Mouse (Mus musculus): ENCODE measurements around the gene Adam23.

Adam23 gene

DNA sequence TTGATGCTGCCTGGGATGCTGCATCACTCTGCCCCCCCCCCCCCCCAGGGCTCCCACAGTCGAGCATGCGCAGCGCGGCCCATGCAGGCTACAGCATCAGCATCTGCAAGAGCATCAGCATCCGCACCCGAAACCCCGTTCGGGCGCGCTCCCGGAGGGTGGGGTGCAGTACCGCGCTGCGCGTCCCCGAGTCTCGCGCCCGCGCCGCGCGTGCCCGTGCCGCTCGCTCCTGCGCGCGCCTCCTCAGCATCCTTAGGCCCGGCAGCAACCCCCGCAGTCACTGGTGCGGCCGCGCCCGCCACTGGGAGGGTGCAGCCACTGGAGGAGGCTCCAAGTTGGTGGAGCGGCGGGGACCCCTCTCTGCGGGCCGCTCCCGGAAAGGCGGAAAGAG is at the start of gene Adam23:
Gene Adam23 (plus strand): TSS at position 236 of the 391 bp plus-strand sequence.
- no peak for DNase-seq (ENCODE audit: low read depth, low spot score)

DNA sequence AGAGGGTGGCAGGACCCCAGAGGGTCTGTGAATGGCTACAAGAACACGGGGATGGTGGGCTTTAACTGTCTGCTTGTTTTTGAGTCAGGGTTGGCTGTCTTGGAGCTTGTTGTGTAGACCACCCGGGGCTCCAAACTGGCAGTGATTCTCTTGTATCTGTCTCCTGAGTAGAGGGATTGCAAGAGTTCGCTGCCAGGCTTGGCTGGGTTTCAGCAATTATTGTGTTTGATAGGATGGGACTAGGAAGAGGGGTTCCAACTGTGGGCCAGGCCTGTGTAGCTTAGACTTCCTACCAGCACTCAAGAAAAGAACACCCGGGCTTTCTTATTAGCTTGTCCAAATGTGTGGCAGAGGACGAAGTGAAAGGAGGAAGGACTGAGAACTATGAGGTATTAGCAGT is 44.6 kb upstream of the Adam23 start:
- DNase-seq (ENCODE audit: low read depth, low spot score) = no peak

GRCm38 (mm10) chr1:63403601-63404000 is 42.1 kb upstream of the Adam23 start:
- no peak for DNase-seq (ENCODE audit: low read depth, low spot score)

DNA sequence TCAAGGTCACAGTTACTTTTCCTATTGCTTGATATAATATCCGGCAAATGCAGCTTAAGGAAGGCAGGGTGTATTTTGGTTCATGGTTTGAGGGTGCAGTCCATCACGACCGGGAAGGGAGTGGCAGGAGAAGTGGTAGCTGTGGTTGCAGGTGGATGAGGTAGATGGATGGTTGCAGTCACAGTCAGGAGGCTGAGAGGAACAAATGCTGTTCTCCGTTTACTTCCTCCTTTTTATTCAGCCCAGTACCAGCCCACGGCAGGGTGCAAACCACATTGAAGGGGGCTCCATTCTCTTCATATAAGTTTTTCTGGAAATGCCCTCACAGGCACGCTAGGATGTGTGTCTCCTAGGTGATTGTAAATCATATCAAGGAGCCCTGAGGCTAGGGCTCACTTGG is 37.3 kb upstream of the Adam23 start:
- no peak for DNase-seq (ENCODE audit: low read depth, low spot score)

- no peak for DNase-seq (ENCODE audit: low read depth, low spot score)
Measured at GRCm38 (mm10) chr1:63418491-63418890, 27.2 kb upstream of the Adam23 start.

- DNase-seq (ENCODE audit: low read depth, low spot score) = no peak
Measured at GRCm38 (mm10) chr1:63430668-63431067, 15.0 kb upstream of the Adam23 start.

DNA sequence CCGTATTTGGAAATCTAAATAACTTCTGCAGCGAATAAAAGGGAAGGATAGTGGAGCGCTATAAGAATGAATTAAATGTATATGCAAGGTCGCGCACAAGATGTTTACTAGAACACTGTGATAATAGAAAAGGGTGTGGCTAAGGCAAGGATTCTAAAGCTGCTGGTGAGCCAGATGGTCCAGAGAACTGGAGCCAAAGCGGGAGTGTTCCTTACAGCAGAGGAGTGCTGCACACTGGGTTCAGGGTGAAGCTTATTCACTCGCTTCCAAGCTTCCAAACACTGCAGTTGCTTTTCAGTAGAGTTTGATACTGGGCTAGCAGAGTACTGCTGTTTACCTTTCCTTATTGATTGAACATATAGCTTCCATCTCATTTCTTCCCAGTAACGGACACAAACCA is 14.5 kb upstream of the Adam23 start:
- DNase-seq (ENCODE audit: low read depth, low spot score) = no peak

GRCm38 (mm10) chr1:63431842-63432241 is 13.8 kb upstream of the Adam23 start:
- no peak for DNase-seq (ENCODE audit: low read depth, low spot score)

- DNase-seq (ENCODE audit: low read depth, low spot score) = no peak
Measured at GRCm38 (mm10) chr1:63434052-63434451, 11.6 kb upstream of the Adam23 start.

DNA sequence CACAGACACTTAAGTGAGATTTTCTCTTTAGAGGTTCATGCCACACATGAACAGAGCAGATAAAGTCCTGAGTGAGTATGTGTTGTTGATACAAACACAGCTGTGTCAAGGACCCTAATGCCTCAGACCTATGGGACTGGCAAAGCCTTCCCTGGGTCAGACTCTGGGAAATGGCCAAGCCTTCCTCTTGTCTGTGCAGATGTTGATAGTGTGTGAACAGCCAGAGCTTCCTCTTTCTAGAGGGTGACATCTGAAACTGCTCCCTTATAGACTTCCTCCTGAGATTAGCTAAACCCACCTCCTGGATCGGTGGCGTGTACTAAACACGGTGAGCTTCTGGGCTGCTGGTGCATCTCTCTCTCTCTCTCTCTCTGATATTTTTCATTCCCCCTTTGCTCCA is 8.2 kb upstream of the Adam23 start:
- no peak for DNase-seq (ENCODE audit: low read depth, low spot score)

DNA sequence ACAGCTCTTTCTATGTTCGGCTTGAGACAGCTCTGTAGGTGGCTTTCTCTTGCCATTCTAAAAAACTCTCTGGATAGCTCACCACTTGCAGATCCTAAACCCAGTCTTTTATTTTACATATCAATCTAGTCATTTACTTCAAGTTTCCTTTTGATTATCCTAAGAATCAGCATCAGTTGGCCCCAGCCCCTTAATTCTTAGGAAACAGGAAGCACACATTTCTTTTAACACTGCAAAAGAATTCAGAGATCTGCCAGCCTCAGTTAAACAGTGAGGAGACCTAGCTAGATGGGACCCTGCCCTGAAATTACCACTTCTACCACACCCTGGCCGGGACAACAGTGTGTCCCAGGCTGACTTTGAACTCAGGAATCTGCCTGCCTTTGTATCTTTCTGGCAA is 3.5 kb upstream of the Adam23 start:
- no peak for DNase-seq (ENCODE audit: low read depth, low spot score)

DNA sequence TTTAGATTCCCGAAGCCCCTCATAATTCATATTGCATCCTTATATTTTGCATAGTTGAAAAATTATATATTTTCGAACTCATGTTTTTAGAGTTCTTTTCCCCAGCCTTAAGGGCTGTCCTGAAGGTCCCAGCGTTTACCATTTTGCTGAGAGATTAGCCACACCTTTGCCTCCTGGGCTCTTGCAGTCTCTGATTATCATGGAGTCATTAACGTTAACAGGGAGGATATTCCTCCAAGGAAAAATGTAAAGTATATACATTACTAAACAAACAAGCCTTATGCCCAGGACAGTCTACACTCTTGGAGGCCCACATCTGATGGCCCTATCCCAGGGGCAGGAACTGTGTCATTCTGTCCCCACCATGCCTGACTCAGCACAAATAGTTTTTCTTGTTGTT is 3.1 kb upstream of the Adam23 start:
- no peak for DNase-seq (ENCODE audit: low read depth, low spot score)

DNA sequence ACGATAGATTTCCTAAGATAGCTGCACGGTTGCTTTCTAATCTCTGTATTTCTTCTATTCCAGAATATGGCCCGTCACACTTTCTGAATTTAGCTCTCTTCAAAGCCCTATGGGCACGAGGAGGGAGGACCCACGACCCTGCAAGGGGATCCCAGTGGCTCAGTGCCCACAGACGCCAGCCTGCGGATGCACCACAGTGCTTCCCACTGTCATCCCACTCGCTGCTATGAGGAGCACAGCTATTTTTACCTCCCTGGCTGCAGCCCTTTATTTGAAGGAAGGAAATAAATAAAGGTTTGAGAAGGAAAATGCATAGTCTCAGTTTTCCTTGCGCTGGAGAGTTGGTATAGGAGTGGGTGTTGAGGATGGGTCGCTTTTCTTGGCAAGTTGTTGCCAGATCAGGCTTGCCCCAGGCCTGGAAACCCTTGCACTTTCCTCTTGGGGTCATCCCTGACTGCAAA is 512 bp upstream of the Adam23 start:
- DNase-seq (ENCODE audit: low read depth, low spot score) = no peak

DNA sequence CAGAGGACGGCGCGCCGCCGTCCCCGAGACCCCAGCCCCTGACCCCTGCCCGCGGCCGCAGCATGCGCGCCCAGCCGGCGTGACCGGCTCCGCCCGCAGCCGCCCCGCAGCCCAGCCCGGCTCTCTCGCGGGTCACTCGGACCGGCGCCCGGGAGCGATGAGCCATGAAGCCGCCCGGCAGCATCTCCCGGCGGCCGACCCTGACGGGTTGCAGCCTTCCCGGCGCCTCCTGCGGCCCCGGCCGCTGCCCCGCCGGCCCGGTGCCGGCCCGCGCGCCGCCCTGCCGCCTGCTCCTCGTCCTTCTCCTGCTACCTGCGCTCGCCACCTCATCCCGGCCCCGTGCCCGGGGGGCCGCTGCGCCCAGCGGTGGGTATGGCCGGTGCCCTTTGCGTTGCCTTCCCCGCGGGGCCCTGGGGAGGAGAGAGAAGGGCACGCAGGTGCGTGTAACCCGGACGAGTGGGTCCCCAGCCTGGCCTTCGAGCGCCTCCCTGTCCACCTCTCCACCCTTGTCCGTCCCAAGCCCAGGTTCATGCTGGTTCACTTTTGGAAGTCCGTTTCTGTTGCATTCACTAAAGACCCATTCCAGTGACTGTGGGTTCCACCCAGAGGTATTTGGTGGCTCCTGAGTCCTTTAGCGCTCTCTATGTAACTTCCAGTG is 485 bp downstream of the Adam23 start:
- DNase-seq (ENCODE audit: low read depth, low spot score) = no peak

DNA sequence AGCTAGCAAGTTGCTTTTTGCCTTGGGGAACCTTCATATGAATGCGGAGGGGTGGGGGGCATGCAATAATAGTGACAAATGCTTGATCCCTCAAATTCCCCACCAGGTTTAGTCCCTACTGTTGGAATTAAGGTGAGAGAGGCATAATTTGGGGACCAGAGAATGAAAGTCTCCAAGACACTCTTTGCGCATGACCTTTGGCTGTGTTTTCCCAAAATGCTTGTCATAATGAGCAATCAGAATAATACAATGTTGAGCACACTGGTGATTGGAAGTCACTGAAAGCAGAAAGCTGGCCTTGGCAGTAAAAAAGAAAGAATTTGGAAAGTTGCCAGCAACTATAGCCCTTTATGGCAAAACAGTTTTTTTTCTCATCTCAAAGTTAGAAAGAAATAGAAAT is 1.0 kb downstream of the Adam23 start:
- DNase-seq (ENCODE audit: low read depth, low spot score) = no peak

DNA sequence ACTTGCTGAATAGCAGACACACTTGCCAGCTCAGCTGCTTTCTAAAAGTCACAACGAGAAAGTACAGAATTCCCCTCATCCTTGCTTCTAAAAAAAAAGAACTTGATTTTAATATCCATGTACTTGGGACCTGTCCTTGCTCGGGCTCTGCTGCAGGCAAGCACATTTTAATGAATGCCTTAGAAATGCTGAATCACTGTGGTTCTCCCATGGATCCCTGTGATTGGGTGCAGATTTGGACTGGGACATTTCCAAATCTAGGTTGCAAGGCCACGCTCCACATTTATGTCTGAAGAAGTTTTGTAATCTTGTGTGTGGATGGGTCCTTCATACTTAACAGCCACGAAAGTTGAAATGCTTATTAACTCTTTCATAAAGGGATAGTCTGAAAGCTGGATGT is 4.4 kb downstream of the Adam23 start:
- DNase-seq (ENCODE audit: low read depth, low spot score) = no peak

GRCm38 (mm10) chr1:63453332-63453887 is 7.7 kb downstream of the Adam23 start:
- DNase-seq (ENCODE audit: low read depth, low spot score) = no peak

- no peak for DNase-seq (ENCODE audit: low read depth, low spot score)
Measured at GRCm38 (mm10) chr1:63457801-63458519, 12.3 kb downstream of the Adam23 start.

GRCm38 (mm10) chr1:63459151-63459550 is 13.5 kb downstream of the Adam23 start:
- DNase-seq (ENCODE audit: low read depth, low spot score) = no peak

- DNase-seq (ENCODE audit: low read depth, low spot score) = no peak
Measured at GRCm38 (mm10) chr1:63459926-63460325, 14.2 kb downstream of the Adam23 start.

DNA sequence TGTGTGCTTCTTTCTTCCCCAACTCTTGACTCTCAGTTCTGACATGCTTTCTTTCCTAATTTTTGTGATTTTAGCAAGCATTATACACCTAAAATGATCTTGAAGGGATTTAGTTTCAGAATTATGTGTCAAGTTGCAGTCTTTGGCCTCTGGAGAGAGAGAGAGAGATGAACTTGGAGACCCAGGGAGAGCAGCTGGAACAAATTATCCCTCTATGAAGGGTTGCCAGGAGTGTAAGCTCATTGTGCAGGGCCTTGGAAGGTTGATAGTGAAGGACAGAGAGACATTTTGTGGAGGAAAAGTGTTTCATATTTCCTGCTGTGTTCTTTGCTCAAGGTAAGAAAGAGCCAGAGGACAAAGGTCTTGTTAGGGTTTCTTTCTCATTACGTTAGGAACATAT is 18.8 kb downstream of the Adam23 start:
- DNase-seq (ENCODE audit: low read depth, low spot score) = no peak

- DNase-seq (ENCODE audit: low read depth, low spot score) = no peak
Measured at GRCm38 (mm10) chr1:63473272-63473671, 27.6 kb downstream of the Adam23 start.

- no peak for DNase-seq (ENCODE audit: low read depth, low spot score)
Measured at GRCm38 (mm10) chr1:63473696-63474095, 28.0 kb downstream of the Adam23 start.

All from CD4-positive, CD25-positive, alpha-beta regulatory T cell, adult 2 months (primary cell).